Mouse (Mus musculus) adrenal gland, postnatal 14 days (tissue): ENCODE data around the gene Dbt. TPM values are rescaled to one million over a fixed set of nuclear protein-coding genes. Genes with fewer than 3 reads are reported as not detected.

Experiments used
- DNase-seq: peaks from one replicate; pipeline ENCODE4 v3.0.0; 2021; ENCODE audit warnings: mixed read lengths
- total RNA-seq: library from RNA; stranded (reverse); gene quantifications from 2 replicates; pipeline ENCODE4 v1.2.3, GENCODE M21; 2021

Gene Dbt
- total RNA-seq, 1 experiment from 2014 or later = 106 TPM

- DNase-seq = no peak
These were observed 24.3 kb downstream of the Dbt start for GRCm38 (mm10) chr3:116537200-116537573.

GRCm38 (mm10) chr3:116542070-116542469 lies 29.2 kb downstream of the Dbt start:
- no peak for DNase-seq

- no peak for DNase-seq
These were observed 29.7 kb downstream of the Dbt start for GRCm38 (mm10) chr3:116542532-116542931.

- DNase-seq = no peak
These were observed 34.6 kb downstream of the Dbt start for GRCm38 (mm10) chr3:116547430-116547829.

GRCm38 (mm10) chr3:116551362-116551761 lies 38.5 kb downstream of the Dbt start:
- no peak for DNase-seq

GRCm38 (mm10) chr3:116561315-116561714 lies 48.4 kb downstream of the Dbt start:
- peak; percentile 27 for DNase-seq

GRCm38 (mm10) chr3:116562408-116563094 lies 49.7 kb downstream of the Dbt start, which contains the start of gene Lrrc39:
Gene Lrrc39, plus strand, starts transcription at chr3:116562973.
- DNase-seq = peak; percentile 34

- DNase-seq = no peak
These were observed 50.2 kb downstream of the Dbt start for GRCm38 (mm10) chr3:116563095-116563492.

GRCm38 (mm10) chr3:116570628-116571027 lies 57.8 kb downstream of the Dbt start:
- DNase-seq = no peak

GRCm38 (mm10) chr3:116577286-116577685 lies 64.4 kb downstream of the Dbt start:
- DNase-seq = peak; percentile 47

- DNase-seq = no peak
These were observed 69.3 kb downstream of the Dbt start for GRCm38 (mm10) chr3:116582201-116582600.

- DNase-seq = no peak
These were observed 81.3 kb downstream of the Dbt start for GRCm38 (mm10) chr3:116594076-116594727.

- peak; percentile 99 for DNase-seq
These were observed 82.1 kb downstream of the Dbt start, which contains the start of gene Sass6 for GRCm38 (mm10) chr3:116594728-116595602. Gene Sass6, plus strand, starts transcription at chr3:116594982.

GRCm38 (mm10) chr3:116595603-116595991 lies 82.7 kb downstream of the Dbt start:
- no peak for DNase-seq

Other genes with a start within 250 kb of the Dbt start
- 8.8 and 16.4 TPM in 2 replicates for gene Cdc14a, start 89.0 kb upstream of the Dbt start, total RNA-seq
- 34.7 and 35.1 TPM in 2 replicates for gene Rtca, start 4.9 kb upstream of the Dbt start, total RNA-seq
- 4.9 and 6.8 TPM in 2 replicates for gene Lrrc39, start 49.9 kb downstream of the Dbt start, total RNA-seq
- 5.6 and 6.5 TPM in 2 replicates for gene Sass6, start 81.9 kb downstream of the Dbt start, total RNA-seq
- gene Trmt13, start 101.5 kb downstream of the Dbt start, total RNA-seq = 13.2 and 16.6 TPM in 2 replicates
- gene Mfsd14a, start 149.6 kb downstream of the Dbt start, total RNA-seq = 46.8 and 53.1 TPM in 2 replicates
- gene Gm43191, start 168.2 kb downstream of the Dbt start, total RNA-seq = not detected in 2 replicates
- 24.7 and 30.0 TPM in 2 replicates for gene Slc35a3, start 199.8 kb downstream of the Dbt start, total RNA-seq